Mouse (Mus musculus) lung, embryonic 15.5 days (tissue): ENCODE results near the gene Uhrf1bp1. TPM values are rescaled to one million over a fixed set of nuclear protein-coding genes. Genes with fewer than 3 reads are reported as not detected.

ENCODE experiments used
- ATAC-seq: fragments of 200-750 bp; cut with Nextera tagmentation; 2 replicates; pipeline ENCODE4 v1.8.0; 2017; ENCODE audit warnings: moderate number of reproducible peaks, borderline replicate concordance; ENCODE audit not compliant: low FRiP score, low TSS enrichment; ENCODE audit errors: extremely low read depth
- H3K27ac ChIP-seq: fragments of 300-500 bp; sonication (generic); 2 replicates; pipeline ENCODE4 v1.5.1; 2015; ENCODE audit warnings: moderate library complexity, mild to moderate bottlenecking, inconsistent platforms
- H3K27me3 ChIP-seq: fragments of 300-500 bp; sonication (generic); 2 replicates; pipeline ENCODE4 v1.6.1; 2015; ENCODE audit warnings: inconsistent platforms
- H3K36me3 ChIP-seq: fragments of 300-500 bp; sonication (generic); 2 replicates; pipeline ENCODE4 v1.6.1; 2015; ENCODE audit warnings: inconsistent platforms
- H3K4me1 ChIP-seq: fragments of 300-500 bp; sonication (generic); 2 replicates; pipeline ENCODE4 v1.6.1; 2015; ENCODE audit warnings: inconsistent platforms
- H3K4me2 ChIP-seq: fragments of 300-500 bp; sonication (generic); 2 replicates; pipeline ENCODE4 v1.6.1; 2015; ENCODE audit warnings: inconsistent platforms, mild to moderate bottlenecking, moderate library complexity
- H3K4me3 ChIP-seq: fragments of 300-500 bp; sonication (generic); 2 replicates; pipeline ENCODE4 v1.5.1; 2015; ENCODE audit warnings: mild to moderate bottlenecking, inconsistent platforms
- H3K9ac ChIP-seq: fragments of 300-500 bp; sonication (generic); 2 replicates; pipeline ENCODE4 v1.6.1; 2015; ENCODE audit warnings: inconsistent platforms
- H3K9me3 ChIP-seq: fragments of 300-500 bp; sonication (generic); 2 replicates; pipeline ENCODE4 v1.6.1; 2016; ENCODE audit warnings: inconsistent platforms
- WGBS: fragments of 180-500 bp; shearing (Covaris S2); methylation state at CpG from one replicate; pipeline ENCODE4 v1.1.7; 2015; 5-methylcytosine and 5-hydroxymethylcytosine counted together
- polyA plus RNA-seq: library from polyadenylated mRNA; unstranded; fragments of >200 nt; fragmentation: Nextera tagmentation; extraction: Ambion mirVana; gene quantifications from 2 replicates; pipeline ENCODE4 v1.2.1, GENCODE M21; 2015

The Uhrf1bp1 gene
- polyA plus RNA-seq, 1 experiment from 2014 or later = 4.8 TPM

DNA sequence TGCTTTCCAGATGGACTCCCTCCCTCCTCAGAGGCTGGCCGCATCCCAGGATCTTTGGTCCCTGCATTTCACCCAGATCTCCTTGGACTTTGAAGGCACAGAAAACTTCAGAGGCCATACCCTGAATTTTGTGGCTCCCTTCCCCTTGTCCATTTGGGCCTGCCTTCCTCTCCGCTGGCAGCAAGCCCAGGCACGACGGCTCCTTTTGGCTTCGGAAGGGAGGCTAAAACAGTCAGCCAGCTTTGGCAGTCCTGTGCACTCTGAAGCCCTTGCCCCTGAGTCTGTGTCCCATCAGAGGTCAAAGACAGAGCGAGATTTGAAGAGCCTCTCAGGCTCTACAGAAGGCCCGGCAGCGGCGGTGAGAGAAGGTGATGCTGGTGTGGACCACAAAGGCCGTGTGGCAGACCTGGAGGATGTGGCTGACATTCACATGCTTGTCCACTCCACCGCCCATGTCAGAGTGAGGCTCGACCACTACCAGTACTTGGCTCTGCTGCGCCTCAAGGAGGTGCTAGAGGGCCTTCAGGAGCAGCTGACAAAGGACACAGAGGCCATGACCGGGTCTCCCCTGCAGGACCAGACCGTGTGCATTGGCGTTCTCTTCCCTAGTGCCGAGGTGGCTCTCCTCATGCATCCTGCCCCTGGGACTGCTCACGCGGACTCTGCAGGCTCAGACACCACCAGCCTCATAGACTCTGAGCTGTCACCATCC is 30.4 kb downstream of the Uhrf1bp1 start:
- 71% methylated on average over 19 of the region's 19 CpGs for WGBS
- H3K36me3 ChIP-seq = peaks cover 57% of the 10 kb centered on the region

DNA sequence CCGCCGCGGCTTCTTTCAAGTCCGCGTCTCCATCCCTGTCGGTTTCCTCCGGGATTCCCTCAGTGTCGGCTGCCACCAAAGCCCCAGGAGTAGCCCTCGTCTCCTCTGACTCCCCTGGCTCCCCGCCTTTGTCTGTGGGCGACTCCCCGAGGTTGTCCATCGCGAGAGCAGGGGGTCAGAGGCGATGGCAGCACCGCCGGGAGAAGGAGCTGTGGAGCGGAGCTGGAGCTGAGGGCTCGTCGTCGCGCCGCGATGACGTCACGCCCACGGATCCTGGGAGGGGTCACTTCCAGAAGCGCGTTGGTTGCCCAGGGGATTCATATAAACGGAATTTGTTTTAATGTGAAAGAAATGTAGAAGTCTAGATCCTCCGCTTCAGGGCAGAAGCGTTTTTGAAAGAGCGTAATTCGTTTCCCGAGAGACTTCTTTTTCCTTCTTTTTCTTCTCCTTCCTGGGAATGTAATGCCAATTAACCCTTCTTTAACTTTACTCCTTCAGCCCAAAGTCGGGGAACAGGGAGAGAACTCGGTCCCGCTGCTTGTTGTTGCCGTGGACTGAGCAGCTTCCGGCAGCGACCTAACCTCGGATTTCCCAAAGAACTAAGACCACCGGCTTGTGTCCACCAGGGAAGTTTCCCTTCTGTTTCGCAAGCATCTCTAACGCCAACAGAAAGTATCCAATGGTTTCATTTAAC is 51.4 kb downstream of the Uhrf1bp1 start:
- Histone ChIP-seq H3K4me1 (peaks cover 30% of the 10 kb centered on the region), H3K9me3 (no peaks in the 10 kb centered on the region), H3K27ac (peak overlapping the region; percentile 34; the same call in 1 of the 2 replicates), H3K4me2 (peak overlapping the region; percentile 83), H3K36me3 (peaks cover 18% of the 10 kb centered on the region), H3K9ac (peak overlapping the region; percentile 91), H3K27me3 (no peaks in the 10 kb centered on the region), H3K4me3 (peak overlapping the region; percentile 89)
- ATAC-seq = peak; percentile 60; the same call in 1 of the 2 replicates
- under 1% methylated on average over 45 of the region's 45 CpGs for WGBS

More for the DNA sequence above, 30.4 kb downstream of the Uhrf1bp1 start:
- no peak overlapping the region for H3K27ac ChIP-seq
- no peaks in the 10 kb centered on the region for H3K27me3 ChIP-seq
- ATAC-seq = no peak
- no peak overlapping the region for H3K9ac ChIP-seq
- H3K9me3 ChIP-seq = no peaks in the 10 kb centered on the region
- no peak overlapping the region for H3K4me2 ChIP-seq
- no peak overlapping the region for H3K4me3 ChIP-seq
- H3K4me1 ChIP-seq = no peaks in the 10 kb centered on the region

DNA sequence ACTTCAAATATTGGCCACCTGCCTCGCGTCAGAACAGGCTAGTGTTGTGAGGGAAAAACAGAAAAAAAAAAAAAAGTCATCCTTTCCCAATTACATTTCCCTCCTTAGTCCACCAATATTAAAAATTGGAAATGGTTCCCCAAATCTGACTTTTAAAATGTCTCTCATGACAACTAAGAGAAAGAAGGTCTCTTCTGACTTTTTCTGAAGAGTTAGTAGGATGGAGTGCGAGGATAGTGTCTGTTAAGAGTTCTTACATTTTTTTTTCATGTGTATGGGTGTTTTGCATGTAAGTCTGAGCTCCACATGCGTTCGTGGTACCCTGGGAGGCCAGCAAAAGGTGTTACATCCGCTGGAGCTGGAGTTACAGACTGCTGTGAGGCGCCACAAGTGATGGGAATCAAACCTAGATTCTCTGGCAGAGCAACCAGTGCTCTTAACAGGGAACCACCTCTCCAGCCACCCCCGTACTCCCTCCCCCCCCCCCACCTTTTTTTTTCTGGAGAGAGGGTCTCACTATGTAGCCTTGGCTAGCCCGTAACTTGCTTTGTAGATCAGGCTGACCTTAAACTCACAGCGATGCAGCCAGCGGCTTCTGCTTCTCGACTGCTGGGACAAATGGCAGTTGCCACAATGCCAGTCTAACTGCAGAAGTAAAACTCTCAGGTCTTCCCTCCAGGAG is 52.1 kb downstream of the Uhrf1bp1 start:
- Histone ChIP-seq H3K9ac (peak overlapping the region; percentile 80), H3K4me2 (peak overlapping the region; percentile 83), H3K4me1 (peaks cover 30% of the 10 kb centered on the region), H3K36me3 (peaks cover 11% of the 10 kb centered on the region), H3K4me3 (peak overlapping the region; percentile 89), H3K9me3 (no peaks in the 10 kb centered on the region), H3K27me3 (no peaks in the 10 kb centered on the region), H3K27ac (peak overlapping the region; percentile 86)
- under 1% methylated on average over 11 of the region's 12 CpGs for WGBS
- ATAC-seq = no peak; the same call in 1 of the 2 replicates

DNA sequence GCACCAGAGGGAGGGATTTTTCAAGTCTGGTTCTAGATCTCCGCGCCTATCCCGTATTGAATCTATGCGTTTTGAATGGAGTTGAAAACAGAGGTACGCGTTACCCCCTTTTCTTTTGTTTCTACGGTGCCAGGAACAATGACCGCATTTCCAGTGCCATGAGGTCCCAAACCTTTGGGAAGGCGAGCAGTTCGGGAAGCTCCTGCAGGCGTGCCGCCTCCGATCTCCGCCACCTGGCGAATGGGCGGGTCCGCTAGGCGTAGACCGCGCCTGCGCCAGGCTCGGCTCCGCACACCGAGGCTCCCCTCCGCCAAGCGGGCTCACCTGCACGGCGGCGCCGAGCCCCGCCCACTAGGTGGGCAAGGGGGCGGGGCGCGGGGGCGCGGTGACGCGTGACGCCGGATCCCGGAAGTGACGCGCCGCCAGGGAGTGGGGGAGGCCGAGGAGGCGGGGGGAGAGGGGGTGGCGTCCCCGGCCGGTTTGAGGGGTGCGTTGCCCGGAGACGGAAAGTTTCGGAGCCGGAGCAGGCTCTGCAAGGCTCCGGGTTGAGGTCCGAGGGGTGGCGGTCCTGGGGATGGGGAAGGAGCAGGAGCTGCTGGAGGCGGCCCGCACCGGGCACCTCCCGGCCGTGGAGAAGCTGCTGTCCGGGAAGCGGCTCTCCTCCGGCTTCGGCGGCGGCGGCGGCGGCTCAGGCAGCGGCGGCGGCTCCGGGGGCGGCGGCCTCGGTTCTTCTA is 52.8 kb downstream of the Uhrf1bp1 start, which contains the start of gene Anks1:
Gene Anks1 (plus strand): TSS at position 419 of the 734 bp plus-strand sequence.
- H3K4me3 ChIP-seq = peak within 1 kb of the TSS; percentile 89
- peaks cover 30% of the 10 kb centered on the region for H3K4me1 ChIP-seq
- no peaks in the 10 kb centered on the region for H3K27me3 ChIP-seq
- no peaks in the 10 kb centered on the region for H3K9me3 ChIP-seq
- H3K9ac ChIP-seq = peak within 1 kb of the TSS; percentile 80
- WGBS = under 1% methylated on average over 75 of the region's 78 CpGs
- peak within 1 kb of the TSS; percentile 86 for H3K27ac ChIP-seq
- H3K4me2 ChIP-seq = peak within 1 kb of the TSS; percentile 83
- ATAC-seq = peak; percentile 86
- peaks cover 6% of the 10 kb centered on the region for H3K36me3 ChIP-seq

DNA sequence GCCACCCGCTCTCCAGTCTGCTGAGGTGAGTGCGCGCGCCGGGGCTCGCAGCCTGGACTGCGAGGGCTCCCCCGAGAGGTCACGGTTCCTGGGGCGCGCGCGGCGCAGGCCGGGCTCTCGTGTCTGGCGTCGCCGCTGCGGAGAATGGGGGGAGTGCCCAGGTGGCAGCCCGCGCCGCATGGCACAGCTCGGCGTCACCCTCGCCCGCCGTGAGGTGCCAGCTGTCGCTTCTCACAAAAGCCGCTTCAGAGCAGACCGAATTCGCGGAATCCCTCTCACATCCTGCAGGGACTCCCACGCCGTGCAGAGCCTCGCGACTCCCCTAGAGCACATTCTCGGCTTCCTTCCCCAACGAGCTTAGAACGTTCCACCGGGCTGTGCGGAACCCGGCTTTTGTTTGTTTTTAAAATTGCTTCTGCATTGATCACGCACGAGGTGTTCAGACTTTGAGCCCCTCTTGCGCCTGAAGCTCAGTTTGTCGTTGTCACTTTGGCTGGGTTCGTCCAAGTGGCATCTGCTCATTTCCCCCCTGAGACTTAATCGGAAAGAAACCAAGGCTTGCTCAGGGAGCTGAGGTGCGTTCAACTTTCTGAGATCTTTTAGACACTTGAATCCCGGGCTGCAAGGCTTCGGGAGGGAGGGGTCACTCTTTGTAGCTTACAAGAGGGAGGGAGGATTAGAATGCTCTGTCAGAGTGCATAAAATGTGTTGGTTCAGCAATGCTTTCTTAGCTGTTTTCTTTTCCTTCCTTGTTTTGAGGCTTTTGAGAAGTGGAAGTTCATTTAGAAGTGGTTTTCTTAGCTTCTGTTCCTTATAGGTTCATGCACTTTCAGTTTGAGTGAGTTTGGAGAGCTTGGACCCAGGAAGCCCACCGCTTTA is 53.6 kb downstream of the Uhrf1bp1 start, which contains the start of gene Taf11:
Gene Taf11 (minus strand): TSS at position 223 of the 879 bp plus-strand sequence.
- Histone ChIP-seq H3K4me3 (peak within 1 kb of the TSS; percentile 89), H3K9ac (peak within 1 kb of the TSS; percentile 80), H3K4me1 (peaks cover 30% of the 10 kb centered on the region), H3K9me3 (no peaks in the 10 kb centered on the region), H3K36me3 (peaks cover 4% of the 10 kb centered on the region), H3K4me2 (peak within 1 kb of the TSS; percentile 83), H3K27me3 (no peaks in the 10 kb centered on the region), H3K27ac (peak within 1 kb of the TSS; percentile 86)
- ATAC-seq = peak; percentile 45; the same call in 1 of the 2 replicates
- WGBS = 2% methylated on average over 53 of the region's 53 CpGs

DNA sequence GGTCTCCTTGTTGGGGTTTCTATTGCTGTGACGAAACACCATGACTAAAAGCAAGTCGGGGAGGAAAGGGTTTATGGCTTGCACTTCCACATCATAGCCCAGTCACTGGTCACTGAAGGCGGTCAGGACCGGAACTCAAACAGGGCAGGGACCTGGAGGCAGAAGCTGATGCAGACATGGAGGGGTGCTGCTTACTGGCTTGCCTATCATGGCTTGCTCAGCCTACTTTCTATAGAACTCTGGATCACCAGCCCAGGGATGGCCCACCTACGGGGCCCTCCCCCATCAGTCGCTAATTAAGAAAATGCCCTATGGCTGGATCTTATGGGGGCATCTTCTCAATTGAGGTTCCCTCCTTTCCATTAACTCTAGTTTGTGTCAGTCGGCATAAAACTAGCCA is 55.1 kb downstream of the Uhrf1bp1 start:
- WGBS = 84% methylated on average over 7 of the region's 7 CpGs
- Histone ChIP-seq H3K27me3 (no peaks in the 10 kb centered on the region), H3K4me2 (peak overlapping the region; percentile 83), H3K36me3 (no peaks in the 10 kb centered on the region), H3K27ac (no peak overlapping the region), H3K4me1 (peaks cover 26% of the 10 kb centered on the region), H3K9ac (no peak overlapping the region), H3K4me3 (0 out of 2 replicates have a peak overlapping the region, but pooled peaks have one; percentile 89), H3K9me3 (no peaks in the 10 kb centered on the region)
- no peak for ATAC-seq

DNA sequence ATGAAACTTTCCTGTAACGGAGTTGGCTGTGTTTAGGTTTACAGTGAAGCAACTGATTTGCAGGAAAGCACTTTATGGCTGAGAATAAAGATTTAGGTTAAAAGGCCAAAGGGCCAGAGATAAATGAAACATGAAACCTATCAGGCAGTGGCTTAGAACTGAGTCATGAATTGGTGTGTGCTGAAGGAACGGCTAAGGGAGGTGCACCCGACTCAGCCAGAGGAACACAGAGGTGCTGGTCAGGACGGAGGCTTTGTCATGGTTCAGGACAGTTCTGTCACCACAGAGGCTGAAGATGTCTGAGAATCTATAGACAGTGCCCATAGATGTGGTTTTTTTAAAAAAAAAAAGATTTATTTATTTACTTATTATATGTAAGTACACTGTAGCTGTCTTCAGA is 58.5 kb downstream of the Uhrf1bp1 start:
- ATAC-seq = no peak
- WGBS = 73% methylated on average over 4 of the region's 4 CpGs

DNA sequence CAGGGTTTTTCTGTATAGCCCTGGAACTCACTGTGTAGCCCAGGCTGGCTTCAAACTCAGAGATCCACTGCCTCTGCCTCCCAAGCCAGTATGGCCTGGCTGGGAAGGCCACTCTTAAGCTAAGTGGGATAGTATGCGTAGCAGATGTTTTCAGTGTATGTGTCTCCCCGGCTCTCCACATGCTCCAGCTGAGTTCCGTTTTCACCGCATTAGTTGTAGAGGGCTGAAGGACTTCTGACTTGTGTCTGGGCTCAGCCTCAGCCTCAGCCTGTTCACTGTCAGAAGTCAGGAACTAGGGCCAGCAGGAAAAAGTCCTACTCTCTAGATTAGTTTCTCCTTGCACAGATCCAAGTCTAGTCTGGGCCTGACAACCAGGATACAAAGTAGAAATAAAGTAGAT is 60.1 kb downstream of the Uhrf1bp1 start:
- peak overlapping the region; percentile 30; the same call in 1 of the 2 replicates for H3K27ac ChIP-seq
- 43% methylated on average over 4 of the region's 4 CpGs for WGBS
- H3K4me1 ChIP-seq = peaks cover 18% of the 10 kb centered on the region
- no peaks in the 10 kb centered on the region for H3K27me3 ChIP-seq
- ATAC-seq = peak; percentile 46; the same call in 1 of the 2 replicates
- no peak overlapping the region for H3K4me2 ChIP-seq
- H3K36me3 ChIP-seq = no peaks in the 10 kb centered on the region
- H3K4me3 ChIP-seq = no peak overlapping the region
- H3K9me3 ChIP-seq = no peaks in the 10 kb centered on the region
- no peak overlapping the region for H3K9ac ChIP-seq

More for the DNA sequence above, 58.5 kb downstream of the Uhrf1bp1 start:
- no peak overlapping the region for H3K27ac ChIP-seq
- H3K4me1 ChIP-seq = peaks cover 15% of the 10 kb centered on the region
- H3K9me3 ChIP-seq = no peaks in the 10 kb centered on the region
- H3K4me2 ChIP-seq = no peak overlapping the region
- no peak overlapping the region for H3K9ac ChIP-seq
- H3K27me3 ChIP-seq = no peaks in the 10 kb centered on the region
- no peak overlapping the region for H3K4me3 ChIP-seq
- H3K36me3 ChIP-seq = no peaks in the 10 kb centered on the region

DNA sequence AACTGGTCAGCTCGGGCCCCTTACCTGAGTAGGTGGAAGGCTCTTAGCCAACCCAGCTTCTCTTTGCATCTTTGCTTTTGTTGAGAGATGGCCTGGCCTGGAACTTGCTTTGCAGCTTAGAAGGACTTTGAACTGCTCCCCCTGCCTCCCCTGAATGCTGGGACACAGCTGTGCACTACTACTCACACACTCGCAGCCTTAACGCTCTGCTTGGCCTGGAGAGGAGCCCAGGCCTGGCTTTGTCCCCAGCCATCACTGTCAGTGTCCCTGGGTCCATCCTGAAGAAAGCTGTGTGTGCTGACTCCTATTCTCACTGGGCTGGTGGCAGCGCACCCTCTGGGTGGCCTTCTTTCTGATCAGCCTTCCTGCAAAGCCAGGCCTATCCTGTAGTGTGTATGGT is 64.4 kb downstream of the Uhrf1bp1 start:
- Histone ChIP-seq H3K9ac (no peak overlapping the region), H3K27me3 (no peaks in the 10 kb centered on the region), H3K4me1 (peaks cover 54% of the 10 kb centered on the region), H3K27ac (0 out of 2 replicates have a peak overlapping the region, but pooled peaks have one; percentile 1), H3K9me3 (no peaks in the 10 kb centered on the region), H3K36me3 (no peaks in the 10 kb centered on the region), H3K4me2 (no peak overlapping the region), H3K4me3 (no peak overlapping the region)
- peak; percentile 39; the same call in 1 of the 2 replicates for ATAC-seq
- WGBS = 59% methylated on average over 4 of the region's 4 CpGs

DNA sequence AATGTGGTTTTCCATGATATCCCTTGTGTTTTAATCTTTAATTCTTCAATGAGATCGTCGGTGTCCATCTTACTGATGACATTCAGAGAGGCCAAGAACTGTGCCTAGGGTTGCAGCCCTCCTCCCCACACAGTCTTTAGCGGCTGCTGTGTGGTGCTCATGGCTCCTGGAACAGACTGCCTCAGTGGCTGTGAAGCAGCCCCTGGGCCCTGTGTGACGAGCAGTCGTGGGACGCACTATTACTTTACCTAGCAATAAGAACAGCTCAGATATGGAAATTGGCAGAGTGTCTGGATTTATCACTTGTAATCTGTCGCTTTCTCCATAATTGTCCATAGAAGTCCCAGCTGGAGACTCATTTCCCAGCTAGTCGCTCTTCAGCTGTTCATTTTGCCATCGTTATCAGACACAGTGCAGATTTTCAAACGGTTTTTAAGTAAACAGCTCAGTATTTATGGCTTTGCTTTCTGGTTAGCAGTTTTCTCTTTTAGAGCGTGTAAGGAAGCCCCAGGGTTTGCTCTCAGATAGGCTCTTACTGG is 66.0 kb downstream of the Uhrf1bp1 start:
- H3K27ac ChIP-seq = no peak overlapping the region

More for the DNA sequence above, 66.0 kb downstream of the Uhrf1bp1 start:
- Histone ChIP-seq H3K4me3 (no peak overlapping the region), H3K4me1 (peaks cover 67% of the 10 kb centered on the region), H3K36me3 (no peaks in the 10 kb centered on the region), H3K9ac (no peak overlapping the region), H3K9me3 (no peaks in the 10 kb centered on the region), H3K27me3 (no peaks in the 10 kb centered on the region), H3K4me2 (no peak overlapping the region)
- WGBS = 55% methylated on average over 11 of the region's 11 CpGs
- ATAC-seq = no peak
